Mouse (Mus musculus): ENCODE results near the gene Popdc3. TPM values are rescaled to one million over a fixed set of nuclear protein-coding genes. Genes with fewer than 3 reads are reported as not detected.

The Popdc3 gene
- polyA plus RNA-seq, 1 experiment from 2014 or later: 1.9 TPM

- no peak overlapping the region for H3K9ac ChIP-seq (replicated peaks; ENCODE audit: low read depth, low read length)
- H3K4me1 ChIP-seq (ENCODE audit: control insufficient read depth, insufficient read depth, low read length): no peaks in the 10 kb centered on the region
- H3K4me3 ChIP-seq (ENCODE audit: low read depth, low read length): no peak overlapping the region
- no peaks in the 10 kb centered on the region for H3K36me3 ChIP-seq (ENCODE audit: control insufficient read depth, insufficient read depth, low read length)
- no peak for ATAC-seq (ENCODE audit: low read depth)
- H3K27ac ChIP-seq (ENCODE audit: low read depth, low read length): no peak overlapping the region
- no peak overlapping the region for H3K4me2 ChIP-seq (ENCODE audit: low read depth, low read length)
- WGBS: 96% methylated on average over 3 of the region's 3 CpGs
- no peaks in the 10 kb centered on the region for H3K27me3 ChIP-seq (ENCODE audit: control insufficient read depth, insufficient read depth, low read length)
- no peaks in the 10 kb centered on the region for H3K9me3 ChIP-seq (ENCODE audit: control insufficient read depth, low read length)
Observed at GRCm38 (mm10) chr10:45181344-45181743, 3.4 kb downstream of the Popdc3 start.

GRCm38 (mm10) chr10:45185457-45185856 is 7.6 kb downstream of the Popdc3 start:
- 89% methylated on average over 2 of the region's 2 CpGs for WGBS
- Histone ChIP-seq H3K9ac (replicated peaks; ENCODE audit: low read depth, low read length) (no peak overlapping the region), H3K4me1 (ENCODE audit: control insufficient read depth, insufficient read depth, low read length) (no peaks in the 10 kb centered on the region), H3K9me3 (ENCODE audit: control insufficient read depth, low read length) (no peaks in the 10 kb centered on the region), H3K4me3 (ENCODE audit: low read depth, low read length) (no peak overlapping the region), H3K27me3 (ENCODE audit: control insufficient read depth, insufficient read depth, low read length) (no peaks in the 10 kb centered on the region), H3K27ac (ENCODE audit: low read depth, low read length) (no peak overlapping the region), H3K4me2 (ENCODE audit: low read depth, low read length) (no peak overlapping the region), H3K36me3 (ENCODE audit: control insufficient read depth, insufficient read depth, low read length) (no peaks in the 10 kb centered on the region)
- no peak for ATAC-seq (ENCODE audit: low read depth)

GRCm38 (mm10) chr10:45193330-45194310 is 15.7 kb downstream of the Popdc3 start:
- no peak overlapping the region for H3K9ac ChIP-seq (replicated peaks; ENCODE audit: low read depth, low read length)
- peaks cover 7% of the 10 kb centered on the region; the same call in 1 of the 2 replicates for H3K4me1 ChIP-seq (ENCODE audit: control insufficient read depth, insufficient read depth, low read length)
- no peak overlapping the region for H3K4me2 ChIP-seq (ENCODE audit: low read depth, low read length)
- ATAC-seq (ENCODE audit: low read depth): peak; percentile 85
- H3K36me3 ChIP-seq (ENCODE audit: control insufficient read depth, insufficient read depth, low read length): no peaks in the 10 kb centered on the region
- H3K27ac ChIP-seq (ENCODE audit: low read depth, low read length): peak overlapping the region; percentile 7
- WGBS: 18% methylated on average over 14 of the region's 14 CpGs
- H3K9me3 ChIP-seq (ENCODE audit: control insufficient read depth, low read length): no peaks in the 10 kb centered on the region
- H3K27me3 ChIP-seq (ENCODE audit: control insufficient read depth, insufficient read depth, low read length): no peaks in the 10 kb centered on the region
- no peak overlapping the region for H3K4me3 ChIP-seq (ENCODE audit: low read depth, low read length)

DNA sequence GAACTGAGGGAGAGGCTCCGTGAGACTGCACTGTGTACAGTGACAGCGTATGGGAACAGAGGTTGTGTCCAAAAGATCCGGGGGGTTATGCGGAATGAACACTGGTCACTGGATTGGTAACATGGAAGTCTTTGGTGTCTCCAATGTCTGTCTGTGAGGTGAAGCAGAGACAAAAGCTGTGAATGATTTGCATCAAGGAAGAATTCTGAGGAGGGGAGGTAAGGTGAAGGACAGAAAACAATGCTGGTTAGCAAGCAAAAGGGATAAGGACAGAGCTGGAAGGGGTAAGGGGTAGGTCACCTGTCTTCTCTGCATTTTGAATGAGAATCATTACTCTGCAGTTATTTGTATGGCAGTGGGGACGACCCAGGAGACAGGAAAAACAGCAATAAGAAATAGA is 16.6 kb downstream of the Popdc3 start:
- WGBS: 71% methylated on average over 5 of the region's 5 CpGs
- Histone ChIP-seq H3K4me2 (ENCODE audit: low read depth, low read length) (no peak overlapping the region), H3K9ac (replicated peaks; ENCODE audit: low read depth, low read length) (no peak overlapping the region), H3K9me3 (ENCODE audit: control insufficient read depth, low read length) (no peaks in the 10 kb centered on the region), H3K4me3 (ENCODE audit: low read depth, low read length) (no peak overlapping the region), H3K36me3 (ENCODE audit: control insufficient read depth, insufficient read depth, low read length) (no peaks in the 10 kb centered on the region), H3K27ac (ENCODE audit: low read depth, low read length) (no peak overlapping the region), H3K27me3 (ENCODE audit: control insufficient read depth, insufficient read depth, low read length) (no peaks in the 10 kb centered on the region), H3K4me1 (ENCODE audit: control insufficient read depth, insufficient read depth, low read length) (peaks cover 7% of the 10 kb centered on the region; the same call in 1 of the 2 replicates)
- no peak for ATAC-seq (ENCODE audit: low read depth)

DNA sequence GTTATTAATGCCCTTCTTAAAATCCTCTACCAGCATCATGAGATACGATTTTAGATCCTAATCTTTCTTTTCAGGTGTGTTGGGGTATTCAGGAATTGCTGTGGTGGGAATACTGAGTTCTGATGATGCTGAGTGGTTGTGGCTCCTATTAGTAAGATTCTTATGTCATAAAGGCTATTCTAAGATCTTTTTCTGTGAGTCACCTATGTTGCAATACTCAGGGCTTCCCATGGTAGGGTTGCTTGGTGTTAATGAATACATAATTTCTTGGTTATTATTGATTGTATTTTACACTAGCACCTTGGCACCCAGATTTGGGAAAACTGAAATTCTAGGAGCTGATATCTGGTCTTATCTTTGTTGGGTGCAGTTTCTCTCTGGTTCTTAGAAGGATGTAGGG is 26.7 kb downstream of the Popdc3 start:
- ATAC-seq (ENCODE audit: low read depth): no peak
- Histone ChIP-seq H3K4me2 (ENCODE audit: low read depth, low read length) (no peak overlapping the region), H3K9ac (replicated peaks; ENCODE audit: low read depth, low read length) (no peak overlapping the region), H3K4me3 (ENCODE audit: low read depth, low read length) (no peak overlapping the region), H3K27ac (ENCODE audit: low read depth, low read length) (no peak overlapping the region), H3K27me3 (ENCODE audit: control insufficient read depth, insufficient read depth, low read length) (no peaks in the 10 kb centered on the region), H3K4me1 (ENCODE audit: control insufficient read depth, insufficient read depth, low read length) (no peaks in the 10 kb centered on the region), H3K36me3 (ENCODE audit: control insufficient read depth, insufficient read depth, low read length) (no peaks in the 10 kb centered on the region), H3K9me3 (ENCODE audit: control insufficient read depth, low read length) (no peaks in the 10 kb centered on the region)
- whole genome bisulfite sequencing: 69% methylated on average over 1 of the region's 1 CpGs

GRCm38 (mm10) chr10:45210201-45210600 is 32.3 kb downstream of the Popdc3 start:
- no peaks in the 10 kb centered on the region for H3K27me3 ChIP-seq (ENCODE audit: control insufficient read depth, insufficient read depth, low read length)
- H3K9me3 ChIP-seq (ENCODE audit: control insufficient read depth, low read length): no peaks in the 10 kb centered on the region
- H3K4me2 ChIP-seq (ENCODE audit: low read depth, low read length): no peak overlapping the region
- H3K36me3 ChIP-seq (ENCODE audit: control insufficient read depth, insufficient read depth, low read length): no peaks in the 10 kb centered on the region
- ATAC-seq (ENCODE audit: low read depth): no peak
- H3K27ac ChIP-seq (ENCODE audit: low read depth, low read length): no peak overlapping the region
- no peaks in the 10 kb centered on the region for H3K4me1 ChIP-seq (ENCODE audit: control insufficient read depth, insufficient read depth, low read length)
- no peak overlapping the region for H3K4me3 ChIP-seq (ENCODE audit: low read depth, low read length)
- no peak overlapping the region for H3K9ac ChIP-seq (replicated peaks; ENCODE audit: low read depth, low read length)

GRCm38 (mm10) chr10:45216676-45217075 is 38.8 kb downstream of the Popdc3 start:
- no peak overlapping the region for H3K9ac ChIP-seq (replicated peaks; ENCODE audit: low read depth, low read length)
- no peaks in the 10 kb centered on the region for H3K36me3 ChIP-seq (ENCODE audit: control insufficient read depth, insufficient read depth, low read length)
- no peaks in the 10 kb centered on the region for H3K9me3 ChIP-seq (ENCODE audit: control insufficient read depth, low read length)
- H3K27me3 ChIP-seq (ENCODE audit: control insufficient read depth, insufficient read depth, low read length): no peaks in the 10 kb centered on the region
- WGBS: 82% methylated on average over 7 of the region's 7 CpGs
- no peak overlapping the region for H3K4me2 ChIP-seq (ENCODE audit: low read depth, low read length)
- no peak overlapping the region for H3K4me3 ChIP-seq (ENCODE audit: low read depth, low read length)
- no peak for ATAC-seq (ENCODE audit: low read depth)
- no peak overlapping the region for H3K27ac ChIP-seq (ENCODE audit: low read depth, low read length)
- H3K4me1 ChIP-seq (ENCODE audit: control insufficient read depth, insufficient read depth, low read length): no peaks in the 10 kb centered on the region

GRCm38 (mm10) chr10:45229954-45230353 is 52.1 kb downstream of the Popdc3 start:
- Histone ChIP-seq H3K4me3 (ENCODE audit: low read depth, low read length) (no peak overlapping the region), H3K9ac (replicated peaks; ENCODE audit: low read depth, low read length) (no peak overlapping the region), H3K4me1 (ENCODE audit: control insufficient read depth, insufficient read depth, low read length) (no peaks in the 10 kb centered on the region), H3K27ac (ENCODE audit: low read depth, low read length) (no peak overlapping the region), H3K27me3 (ENCODE audit: control insufficient read depth, insufficient read depth, low read length) (no peaks in the 10 kb centered on the region), H3K9me3 (ENCODE audit: control insufficient read depth, low read length) (no peaks in the 10 kb centered on the region), H3K4me2 (ENCODE audit: low read depth, low read length) (no peak overlapping the region), H3K36me3 (ENCODE audit: control insufficient read depth, insufficient read depth, low read length) (no peaks in the 10 kb centered on the region)
- ATAC-seq (ENCODE audit: low read depth): no peak
- 42% methylated on average over 4 of the region's 4 CpGs for WGBS

DNA sequence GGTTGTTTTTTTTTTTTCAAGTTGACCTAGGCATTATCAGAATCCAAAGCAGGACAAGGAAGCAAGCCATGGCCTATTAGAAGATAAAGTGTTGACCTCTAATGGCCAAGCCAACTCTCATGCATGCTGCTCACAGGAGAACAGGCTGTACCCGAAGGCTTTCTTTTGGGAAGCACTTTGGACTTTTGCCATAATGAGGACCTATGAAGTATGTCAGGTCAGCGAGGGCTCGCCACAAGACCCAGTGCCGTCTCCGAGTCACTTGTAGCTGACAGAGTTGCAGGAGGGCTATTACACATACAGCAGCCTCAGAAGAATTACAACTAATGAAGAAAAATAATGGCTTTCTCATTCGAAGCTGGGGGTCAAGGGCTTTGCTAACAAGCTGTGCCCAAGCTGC is 55.5 kb downstream of the Popdc3 start:
- no peak overlapping the region for H3K4me2 ChIP-seq (ENCODE audit: low read depth, low read length)
- ATAC-seq (ENCODE audit: low read depth): no peak

More for the DNA sequence above, 55.5 kb downstream of the Popdc3 start:
- Histone ChIP-seq H3K4me1 (ENCODE audit: control insufficient read depth, insufficient read depth, low read length) (no peaks in the 10 kb centered on the region), H3K9me3 (ENCODE audit: control insufficient read depth, low read length) (no peaks in the 10 kb centered on the region), H3K4me3 (ENCODE audit: low read depth, low read length) (no peak overlapping the region), H3K27me3 (ENCODE audit: control insufficient read depth, insufficient read depth, low read length) (no peaks in the 10 kb centered on the region), H3K36me3 (ENCODE audit: control insufficient read depth, insufficient read depth, low read length) (no peaks in the 10 kb centered on the region), H3K27ac (ENCODE audit: low read depth, low read length) (no peak overlapping the region), H3K9ac (replicated peaks; ENCODE audit: low read depth, low read length) (no peak overlapping the region)
- 76% methylated on average over 6 of the region's 6 CpGs for WGBS

Data from neural tube, embryonic 14.5 days (tissue).